Mouse (Mus musculus) layer of hippocampus, postnatal 10 days (tissue): ENCODE measurements around the gene Il4ra. TPM values are rescaled to one million over a fixed set of nuclear protein-coding genes. Genes with fewer than 3 reads are reported as not detected.

ENCODE experiments used
- DNase-seq, 2 experiments: peaks; one replicate each; pipeline ENCODE4 v3.0.0; 2021; ENCODE audit warnings: low spot score in 2 of 2
- total RNA-seq, 2 experiments: library from RNA; stranded (reverse); gene quantifications; 2 replicates each; pipeline ENCODE4 v1.2.3; 2021

Gene Il4ra
- total RNA-seq, 2 experiments from 2014 or later = 4.0 to 8.3 TPM

DNA sequence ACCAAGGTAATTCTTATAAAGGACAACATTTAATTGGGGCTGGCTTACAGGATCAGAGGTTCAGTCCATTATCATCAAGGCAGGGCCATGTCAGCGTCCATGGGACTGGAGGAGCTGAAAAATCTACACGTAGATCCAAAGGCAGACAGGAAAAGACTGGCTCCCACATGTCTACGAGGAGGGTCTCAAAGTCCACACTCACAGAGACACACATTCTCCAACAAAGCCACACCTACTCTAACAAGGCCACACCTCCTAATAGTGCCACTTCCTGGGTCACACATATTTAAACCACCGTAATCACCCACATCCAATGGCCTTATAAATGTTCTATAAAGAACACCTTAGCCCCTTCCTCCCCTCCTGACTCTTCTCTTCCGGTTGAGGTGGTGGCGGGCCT is 5.2 kb upstream of the Il4ra start:
- no peak for DNase-seq

DNA sequence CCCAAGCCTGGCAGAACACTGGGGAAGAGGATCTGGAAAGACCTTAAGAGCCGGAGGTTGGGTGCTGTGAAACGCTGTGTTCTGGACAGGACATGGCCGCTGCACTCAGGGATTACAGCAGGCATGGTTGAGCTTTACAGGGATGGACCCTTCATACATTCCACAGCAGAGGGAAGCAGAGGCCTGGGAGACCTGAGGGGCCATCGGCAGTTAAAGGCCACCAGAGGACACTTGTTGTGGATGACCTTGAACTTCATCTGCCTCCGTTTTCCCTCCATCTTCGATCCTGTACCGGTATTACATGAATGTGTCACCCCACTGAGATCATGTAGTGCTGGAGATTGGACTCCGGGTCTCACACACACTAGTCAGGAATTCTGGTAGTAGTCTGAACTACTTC is 2.0 kb upstream of the Il4ra start:
- no peak for DNase-seq

DNA sequence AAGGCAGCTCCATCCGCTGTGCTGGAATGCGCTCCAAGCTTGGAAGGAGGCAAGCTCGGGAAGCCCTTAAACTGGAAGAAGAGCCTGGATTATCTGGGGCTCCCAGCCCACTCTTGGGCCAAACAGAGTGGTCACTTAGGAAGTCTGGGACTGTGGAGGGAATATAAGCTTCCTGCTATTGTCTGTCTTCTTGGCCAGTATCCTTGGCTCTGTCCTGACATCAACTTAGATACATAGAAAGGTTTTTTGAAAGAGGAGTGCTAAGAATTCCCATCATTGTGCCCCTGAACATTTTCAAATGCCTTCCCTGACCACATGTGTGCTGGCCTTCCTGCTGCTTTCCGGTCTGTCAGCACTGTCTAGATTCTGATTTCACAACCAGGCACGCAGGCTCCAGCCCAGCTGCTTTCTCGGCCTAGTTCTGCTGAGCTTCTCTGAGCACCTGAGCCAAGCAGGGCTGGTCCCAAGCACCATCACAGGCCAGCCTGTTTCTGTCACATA is 989 bp upstream of the Il4ra start:
- no peak for DNase-seq

DNA sequence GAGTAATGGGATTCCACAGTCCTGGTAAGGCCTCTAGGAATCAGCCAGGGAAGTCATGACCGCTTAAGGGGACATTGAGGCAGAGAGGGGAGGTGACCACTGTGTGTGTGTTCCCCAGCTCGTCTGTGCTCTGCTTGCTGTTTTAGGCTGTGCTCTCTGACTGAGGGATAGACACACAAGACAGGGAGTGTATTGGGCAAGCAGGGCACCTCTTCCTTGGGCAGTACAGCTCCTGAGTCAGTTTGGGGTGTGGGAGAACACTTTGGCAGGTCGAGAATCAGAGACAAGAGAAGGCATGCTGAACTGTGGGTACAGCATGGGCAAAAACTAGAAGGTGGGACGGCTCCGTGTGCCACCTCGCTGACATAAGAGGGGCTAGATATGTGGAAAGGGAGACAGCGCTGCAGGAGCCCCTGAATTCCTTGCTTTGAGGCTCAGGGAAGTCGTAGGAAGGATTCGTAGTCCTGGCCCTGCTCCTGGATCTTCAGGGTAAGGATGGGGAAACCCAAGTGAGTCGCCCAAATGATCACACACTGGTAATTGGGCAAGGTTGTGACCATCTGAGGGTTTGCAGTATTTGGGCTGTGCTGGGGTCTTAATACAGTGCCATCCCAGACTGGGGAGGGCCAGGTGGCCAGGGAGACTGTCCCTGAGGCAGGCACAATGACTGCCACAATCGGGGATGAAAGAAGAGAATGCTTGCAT is 1.1 kb downstream of the Il4ra start:
- no peak for DNase-seq

DNA sequence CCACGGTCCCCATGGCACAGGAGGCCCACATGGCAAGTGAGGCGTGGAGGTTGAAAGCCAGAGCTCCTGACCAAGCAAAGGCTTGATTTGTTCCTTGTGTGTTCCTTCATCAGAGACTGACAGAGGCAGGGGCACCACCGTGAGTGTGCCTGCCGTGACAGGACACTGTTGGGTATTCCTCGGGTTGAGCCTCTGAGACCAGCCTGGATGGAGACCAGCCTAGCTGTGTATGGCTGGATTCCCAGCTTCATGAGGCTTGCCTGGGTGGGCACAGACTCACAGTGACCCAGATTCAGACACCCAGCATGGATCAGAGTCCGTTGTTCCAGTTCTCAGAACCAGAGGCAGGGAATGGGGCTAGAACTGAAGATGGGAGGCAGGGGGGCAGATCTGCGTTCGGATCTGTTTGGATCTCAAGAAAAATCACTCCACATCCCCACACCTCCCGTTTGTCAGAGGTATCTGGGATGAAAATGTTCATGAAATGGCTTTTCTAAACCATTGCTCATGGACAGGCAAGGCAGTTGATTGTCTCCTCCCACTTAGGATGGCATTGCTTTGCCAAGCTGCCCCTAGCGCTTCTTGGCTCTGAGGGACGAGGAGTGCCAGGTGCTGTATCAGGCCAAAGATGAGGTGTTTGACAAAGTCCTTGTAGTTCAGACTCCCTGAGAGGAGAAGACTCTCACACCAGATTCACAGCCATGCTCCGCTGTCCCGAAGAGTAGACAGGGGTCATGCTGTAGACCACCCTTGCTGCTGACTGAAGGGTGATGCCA is 1.9 kb downstream of the Il4ra start:
- peak; percentile 4 to 13 for DNase-seq

DNA sequence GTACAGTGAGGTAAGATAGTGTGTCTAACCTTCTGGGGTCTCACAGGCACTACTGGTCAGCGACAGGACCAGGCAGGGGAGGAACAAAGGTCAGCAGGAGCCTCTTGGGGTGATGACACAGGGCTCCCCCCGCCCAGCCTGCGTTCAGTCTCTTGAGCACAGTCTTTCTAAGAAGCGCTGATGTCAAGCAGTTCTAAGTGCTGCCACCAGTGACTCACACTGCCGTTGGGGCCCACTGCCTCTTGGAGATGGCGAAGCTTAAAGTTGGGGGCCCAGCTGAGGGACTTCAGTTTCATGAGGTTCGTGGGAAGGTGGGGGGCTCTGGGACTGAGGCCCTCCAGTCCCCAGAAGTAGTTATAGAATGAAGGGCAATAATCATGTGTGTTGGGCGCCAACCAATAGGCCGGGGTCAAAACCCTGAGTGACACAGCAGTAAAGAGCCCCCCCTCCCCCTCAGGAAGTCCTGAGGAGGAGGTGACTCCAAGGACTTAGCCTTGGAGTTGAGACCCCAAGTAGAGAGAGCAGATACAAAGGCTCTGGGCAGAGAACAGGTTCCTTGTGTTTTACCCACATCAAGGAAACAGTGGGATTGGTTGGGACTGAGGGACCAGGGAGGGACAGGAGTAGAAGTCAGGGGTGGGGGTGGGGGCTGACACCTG is 2.7 kb downstream of the Il4ra start:
- no peak for DNase-seq

DNA sequence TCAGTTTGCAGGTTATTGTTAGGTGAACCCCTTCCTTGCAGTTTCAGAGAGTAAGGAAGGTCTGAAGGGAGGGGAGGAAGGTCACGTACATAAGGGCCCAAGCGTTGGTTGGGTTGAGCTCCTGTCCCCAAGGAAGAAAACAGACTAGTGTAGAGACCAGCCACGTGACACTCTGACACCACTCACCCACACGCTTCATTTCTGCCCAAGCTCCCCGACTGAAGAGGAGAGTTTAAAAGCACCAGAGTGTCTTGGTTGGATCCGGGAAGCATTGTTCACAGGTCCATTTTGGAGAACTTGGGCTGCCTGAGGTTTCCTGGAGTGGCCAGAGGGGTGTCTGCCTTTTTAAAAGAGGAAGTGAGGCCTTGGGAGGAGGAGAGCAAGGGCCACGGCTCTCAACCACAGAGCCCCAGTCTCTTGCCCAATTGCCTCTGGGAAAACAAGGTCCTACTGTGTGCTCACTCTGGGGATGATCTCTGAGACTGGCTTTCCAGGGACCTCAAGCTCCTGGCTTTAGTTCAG is 3.5 kb downstream of the Il4ra start:
- DNase-seq = no peak

DNA sequence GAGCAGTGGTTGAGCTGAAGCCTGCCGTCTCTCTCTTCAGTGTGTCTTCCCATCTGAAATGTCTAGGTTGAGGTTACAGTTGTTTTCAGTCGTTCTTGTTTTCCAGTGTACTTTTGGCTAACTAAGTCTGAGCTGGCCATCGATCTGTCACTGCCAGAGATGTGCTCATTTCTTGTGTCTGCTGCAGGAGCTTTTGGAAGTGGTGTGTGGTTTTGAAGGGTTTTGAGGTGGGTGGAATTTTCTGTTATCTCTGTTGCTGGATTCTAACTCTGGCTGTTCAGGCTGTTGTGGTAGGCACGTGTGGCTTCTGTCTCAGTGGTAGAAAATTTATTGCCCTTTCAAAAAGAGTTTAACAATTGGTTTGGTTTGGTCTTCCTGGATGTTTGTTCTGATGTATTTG is 4.2 kb downstream of the Il4ra start:
- no peak for DNase-seq

DNA sequence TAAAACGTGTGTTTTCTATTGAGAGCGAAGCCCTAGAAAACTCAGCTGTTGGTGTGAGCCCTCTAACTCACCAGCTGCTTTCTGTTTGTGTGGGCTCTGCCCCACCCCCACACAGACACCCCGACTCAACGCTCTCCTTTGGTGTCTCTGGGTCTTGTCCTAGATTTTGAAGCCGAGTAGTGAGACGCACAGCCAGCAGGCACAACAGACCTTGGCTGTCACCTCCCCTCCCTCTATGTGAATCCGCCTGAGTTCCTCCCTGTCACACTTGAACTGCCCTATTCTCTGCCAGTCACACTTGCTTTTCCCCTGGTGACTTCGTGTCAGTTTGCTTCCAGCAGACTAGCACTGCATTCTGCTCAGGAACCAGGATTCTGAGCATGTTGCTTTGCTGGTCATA is 4.9 kb downstream of the Il4ra start:
- no peak for DNase-seq

DNA sequence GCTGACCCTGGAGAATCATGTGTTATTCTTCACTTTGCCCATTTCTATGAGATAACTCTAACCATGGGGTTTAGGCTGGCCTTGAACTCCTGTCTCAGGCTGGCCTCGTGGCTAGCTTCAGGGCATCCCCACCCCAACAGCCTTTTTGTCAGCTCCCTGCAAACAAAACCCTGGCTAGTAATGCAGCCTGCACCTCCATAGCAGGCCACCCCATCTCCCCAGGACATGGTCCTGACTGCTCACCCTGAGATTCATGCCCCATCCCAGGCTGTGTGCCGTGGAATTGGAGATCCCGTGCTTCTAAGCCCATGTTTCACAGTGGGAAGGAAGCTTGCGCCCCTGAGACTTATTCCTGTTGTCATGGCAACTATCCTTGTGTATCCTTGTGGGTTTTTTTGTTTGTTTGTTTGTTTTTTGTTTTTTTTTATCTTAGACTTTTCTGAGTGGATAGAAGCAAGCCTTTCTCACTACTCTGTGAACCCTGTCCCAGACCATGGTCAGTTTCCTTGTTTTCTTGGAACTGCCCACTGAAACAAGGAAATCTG is 6.6 kb downstream of the Il4ra start:
- no peak for DNase-seq

DNA sequence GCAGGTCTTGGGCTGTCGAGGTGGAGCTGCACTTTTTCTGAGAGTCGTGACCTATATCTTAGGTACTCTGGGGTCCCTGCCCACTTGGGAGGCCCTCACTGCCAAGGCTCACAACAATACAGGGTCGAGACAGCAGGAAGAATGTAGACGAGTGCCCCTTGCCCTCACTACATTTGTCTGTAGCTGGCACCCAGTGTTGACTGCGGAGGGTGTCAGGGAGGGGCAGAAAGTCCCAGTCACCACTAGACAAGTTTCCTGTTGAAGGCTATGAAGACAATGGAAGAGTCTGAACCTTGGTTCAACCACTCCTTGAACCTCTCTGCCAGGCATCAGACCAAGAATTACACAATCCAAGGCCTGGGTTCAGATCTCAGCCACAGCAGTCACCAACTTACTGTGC is 7.1 kb downstream of the Il4ra start:
- no peak for DNase-seq

DNA sequence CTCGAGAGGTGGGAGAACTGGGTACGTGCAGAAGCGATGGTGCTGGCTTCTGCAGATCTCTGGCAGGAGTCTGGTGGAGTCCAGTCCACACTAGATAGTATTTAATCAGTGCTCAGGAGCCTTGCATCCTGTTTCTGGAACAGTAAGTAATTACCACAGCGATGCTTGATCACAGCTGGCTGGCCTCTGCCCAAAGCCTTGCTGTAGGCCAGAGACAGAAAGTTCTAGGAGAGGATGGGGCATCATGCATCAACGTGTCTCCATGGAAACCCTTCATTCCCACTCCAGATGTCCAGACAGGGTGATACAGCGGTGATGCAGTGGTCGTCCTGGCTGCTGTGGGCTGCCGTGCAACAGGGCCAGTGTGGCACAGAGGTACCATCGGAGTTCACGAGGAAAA is 7.6 kb downstream of the Il4ra start:
- no peak for DNase-seq

DNA sequence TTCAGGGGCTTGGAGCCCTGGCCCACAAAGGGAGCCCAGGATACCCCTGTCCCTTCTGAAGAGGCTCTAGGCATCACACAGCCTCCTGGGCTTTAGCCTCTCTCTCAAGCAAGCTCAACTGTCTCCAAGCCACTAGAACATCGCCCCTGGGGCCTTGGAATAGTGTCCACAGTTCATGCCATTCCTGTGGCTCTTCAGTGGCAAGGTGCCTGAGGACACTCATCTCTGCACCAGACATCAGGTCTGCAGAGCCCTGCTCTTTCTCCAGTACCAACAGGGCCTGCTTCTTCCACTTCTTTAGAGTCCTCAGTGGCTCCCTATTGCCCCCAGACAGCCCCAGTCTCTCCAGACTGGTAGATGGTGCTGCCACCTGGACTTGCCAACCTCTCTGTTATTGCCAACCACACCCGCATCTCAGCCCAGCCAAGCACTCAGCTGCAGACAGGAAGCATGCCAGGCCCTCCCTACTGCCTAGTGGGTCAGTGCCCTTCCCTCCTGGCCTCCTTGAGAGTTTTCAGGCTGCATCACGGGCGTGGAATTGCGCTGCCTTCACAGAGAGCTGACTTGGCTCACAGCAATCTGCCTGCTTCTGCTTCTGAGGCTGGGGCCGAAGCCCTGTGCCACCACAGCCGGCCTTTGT is 8.3 kb downstream of the Il4ra start:
- peak in 1 of 2 experiments; percentile 61 for DNase-seq

DNA sequence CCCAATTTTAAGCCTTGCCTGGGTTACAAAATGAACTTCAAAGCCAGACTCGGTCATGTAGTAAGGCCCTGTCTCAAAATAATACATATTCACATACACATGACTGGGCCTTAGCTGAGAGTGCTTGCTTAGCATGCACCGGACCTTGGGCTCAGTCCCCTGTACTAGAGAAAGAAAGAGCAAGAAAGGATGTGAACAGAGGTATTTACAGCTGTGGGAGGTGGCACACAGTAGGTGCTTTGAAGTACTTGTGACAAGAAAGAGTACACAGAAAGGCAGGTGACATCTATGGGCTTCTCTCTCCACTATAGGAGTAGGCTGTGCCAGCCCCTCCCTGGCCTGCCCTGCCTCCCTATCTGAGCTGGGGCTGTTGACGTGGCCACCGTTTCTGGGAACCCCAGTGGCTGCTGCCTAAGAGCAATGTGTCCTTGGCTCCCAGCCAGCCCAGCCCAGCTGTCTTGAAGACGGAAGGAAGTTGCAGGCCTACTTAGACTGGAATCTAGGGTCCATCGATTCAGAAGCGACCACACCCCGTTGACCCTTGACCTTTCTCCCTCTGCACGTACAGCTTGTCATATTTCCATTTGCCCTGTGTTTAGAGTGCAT is 9.3 kb downstream of the Il4ra start:
- DNase-seq = peak in 1 of 2 experiments; percentile 57

DNA sequence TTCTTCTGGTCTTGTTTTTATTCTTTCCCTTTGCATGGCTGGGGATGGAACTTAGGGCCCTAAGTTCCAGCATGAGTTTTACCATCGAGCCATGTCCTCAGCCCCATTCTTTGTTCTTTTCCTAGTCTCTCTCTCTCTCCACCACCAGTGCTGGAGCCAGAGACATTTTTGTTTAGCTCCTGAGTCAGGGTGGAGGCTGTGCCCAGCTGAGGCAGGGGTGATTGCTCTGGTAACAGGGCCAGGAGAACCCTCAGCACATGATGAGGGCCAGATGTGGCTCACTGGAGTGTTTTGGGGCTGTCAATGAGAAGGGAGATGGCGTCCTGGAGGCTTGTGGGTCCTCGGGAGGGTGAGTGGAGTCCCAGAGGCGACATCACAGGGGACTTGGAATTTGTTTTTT is 10.5 kb downstream of the Il4ra start:
- DNase-seq = no peak

DNA sequence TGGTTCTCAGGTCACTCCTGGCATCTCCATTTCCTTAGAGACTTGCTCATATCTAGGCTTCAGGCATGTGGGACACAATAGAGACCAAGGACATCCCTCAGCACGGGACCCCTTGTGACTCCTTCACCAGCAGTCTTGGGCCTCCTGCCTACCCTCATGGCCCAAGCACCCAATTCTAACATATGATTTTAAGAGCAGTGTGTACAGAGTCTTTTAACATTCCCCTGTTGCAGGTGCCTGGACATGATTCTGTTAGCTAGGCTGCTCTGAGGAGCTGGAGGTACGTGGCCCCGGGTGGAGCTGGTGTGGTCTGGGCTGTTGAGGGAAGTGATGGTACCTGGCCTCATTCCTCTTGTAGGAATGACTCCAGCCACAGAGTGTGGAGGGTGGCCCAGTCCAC is 11.2 kb downstream of the Il4ra start:
- DNase-seq = no peak

DNA sequence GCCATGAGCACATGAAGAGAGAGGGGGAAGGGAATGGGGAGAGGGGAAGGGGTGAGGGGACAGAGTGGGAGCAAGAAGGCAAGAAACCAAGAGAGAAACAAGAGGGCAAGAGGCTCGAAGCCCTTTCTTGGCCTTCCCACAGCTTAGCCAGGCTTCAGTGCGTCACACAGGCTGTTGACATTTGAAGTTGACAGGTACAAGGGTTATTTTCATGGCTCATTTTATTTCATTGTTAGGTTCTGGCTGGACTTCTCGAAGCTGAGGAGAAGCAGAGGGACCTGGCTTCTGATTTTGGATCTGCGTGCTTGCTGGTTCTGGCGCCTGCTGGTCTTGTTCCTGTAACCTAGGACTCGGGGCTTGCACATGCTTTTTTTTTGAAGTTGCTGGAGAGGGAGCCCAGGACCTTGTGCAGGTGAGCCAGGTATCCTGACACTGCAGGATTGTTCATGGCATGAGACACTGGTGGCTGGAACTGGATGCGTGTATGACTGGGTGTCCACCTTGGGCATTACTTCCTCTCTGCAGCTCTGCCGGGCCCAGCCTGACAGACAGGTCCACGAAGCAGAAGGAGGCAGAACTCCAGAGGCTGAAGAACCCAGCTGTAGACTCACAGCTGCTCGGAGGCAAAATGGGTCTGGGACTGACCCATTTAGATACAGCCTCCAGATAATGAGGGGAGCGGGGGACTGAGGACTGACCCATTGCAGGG is 12.6 kb downstream of the Il4ra start:
- DNase-seq = no peak

DNA sequence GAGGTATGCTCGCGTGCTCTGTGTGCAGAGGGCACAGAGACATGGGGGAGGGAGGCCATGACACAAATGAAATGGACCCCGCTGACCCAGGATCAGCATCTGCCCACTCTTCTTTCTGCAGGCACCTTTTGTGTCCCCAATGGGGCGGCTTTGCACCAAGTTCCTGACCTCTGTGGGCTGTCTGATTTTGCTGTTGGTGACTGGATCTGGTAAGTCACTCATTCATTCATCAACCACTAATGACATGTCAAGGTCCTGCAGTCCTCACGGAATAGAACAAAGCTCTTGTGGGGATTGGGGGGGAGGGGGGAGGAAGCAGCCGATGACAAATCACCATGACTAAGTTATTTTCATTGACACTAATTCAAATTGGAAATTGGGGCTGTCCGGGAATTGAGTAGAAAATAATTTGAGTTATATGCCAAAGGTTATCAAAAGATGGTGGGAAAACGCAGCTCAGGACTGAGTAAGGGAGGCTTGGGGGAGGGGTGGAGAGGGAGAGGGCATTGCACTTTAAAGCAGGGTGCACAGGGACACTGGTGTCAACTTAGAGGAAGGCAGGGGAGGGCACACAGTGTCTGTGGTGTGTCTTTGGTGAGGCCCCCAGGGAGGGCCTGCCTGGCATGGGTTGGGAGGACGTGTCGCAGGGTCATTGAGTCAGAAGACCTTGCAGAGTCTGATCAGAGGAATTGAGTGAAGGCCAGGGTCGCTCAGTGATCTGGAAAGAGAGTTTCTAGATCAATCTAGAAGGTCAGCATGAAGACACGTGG is 13.8 kb downstream of the Il4ra start:
- DNase-seq = no peak

DNA sequence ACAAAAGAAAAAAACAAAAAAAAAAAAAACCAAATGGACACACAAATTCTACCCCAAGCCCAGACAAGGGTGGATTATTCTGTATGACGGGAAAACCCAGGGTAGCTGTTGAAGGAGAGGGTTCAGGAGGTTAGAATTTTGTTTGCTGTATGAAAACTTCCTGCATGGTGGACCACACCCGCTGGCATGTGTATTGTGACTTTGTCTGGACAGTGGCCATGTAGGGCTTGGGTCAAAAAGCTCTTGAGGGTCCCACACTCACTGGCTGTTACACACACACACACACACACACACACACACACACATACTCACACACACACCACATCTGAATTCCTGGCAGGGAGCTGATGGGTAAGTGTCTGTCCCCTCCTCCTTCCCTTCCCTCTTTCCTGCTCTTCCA is 14.5 kb downstream of the Il4ra start:
- DNase-seq = no peak
